Mouse (Mus musculus): ENCODE measurements at regions not wholly inside any gene's neighbourhood (a gene's known extent, or its start where the extent isn't known, plus 50 kb on each side); places are given as distances from the start of the nearest gene placed in this dataset.

GRCm38 (mm10) chr16:68017672-68018071 lies 397.0 kb upstream of the Cadm2 start:
- peak; percentile 2 for DNase-seq

- DNase-seq = no peak
These were observed 369.0 kb upstream of the Cadm2 start for GRCm38 (mm10) chr16:67989671-67990070.

GRCm38 (mm10) chr16:67976565-67976964 lies 355.9 kb upstream of the Cadm2 start:
- no peak for DNase-seq

- DNase-seq = no peak
These were observed 347.8 kb upstream of the Cadm2 start for GRCm38 (mm10) chr16:67968311-67969145.

GRCm38 (mm10) chr16:67949112-67949511 lies 328.4 kb upstream of the Cadm2 start:
- no peak for DNase-seq

GRCm38 (mm10) chr16:67944406-67944805 lies 323.7 kb upstream of the Cadm2 start:
- DNase-seq = no peak

- DNase-seq = no peak
These were observed 298.5 kb upstream of the Cadm2 start for GRCm38 (mm10) chr16:67919175-67919574.

- DNase-seq = peak; percentile 28
These were observed 250.8 kb upstream of the Cadm2 start for GRCm38 (mm10) chr16:67871304-67872022.

GRCm38 (mm10) chr16:67850201-67850600 lies 229.5 kb upstream of the Cadm2 start:
- no peak for DNase-seq

GRCm38 (mm10) chr16:67844481-67844880 lies 223.8 kb upstream of the Cadm2 start:
- DNase-seq = no peak

- no peak for DNase-seq
These were observed 176.5 kb upstream of the Cadm2 start for GRCm38 (mm10) chr16:67797236-67797635.

GRCm38 (mm10) chr16:67776091-67776490 lies 155.4 kb upstream of the Cadm2 start:
- peak; percentile 52 for DNase-seq

- DNase-seq = peak; percentile 9
These were observed 148.4 kb upstream of the Cadm2 start for GRCm38 (mm10) chr16:67769114-67769513.

GRCm38 (mm10) chr16:67735398-67735797 lies 114.7 kb upstream of the Cadm2 start:
- DNase-seq = no peak

- no peak for DNase-seq
These were observed 77.9 kb upstream of the Cadm2 start for GRCm38 (mm10) chr16:67698619-67699018.

Measured in retina, postnatal 1 day (tissue).